Mouse (Mus musculus): ENCODE measurements around the gene Padi2. TPM values are rescaled to one million over a fixed set of nuclear protein-coding genes. Genes with fewer than 3 reads are reported as not detected.
A peak's percentile ranks its signal among the peaks of the same experiment; 100 is the strongest.

Padi2 gene
- polyA plus RNA-seq, 3 experiments from 2014 or later = 7.9 to 20.2 (median 9.7) TPM

- ATAC-seq = peak; percentile 88
Observed at GRCm38 (mm10) chr4:140960781-140961466, 54.8 kb downstream of the Padi2 start, which contains the start of gene Sdhb. Gene Sdhb, plus strand, starts transcription at chr4:140961203.

DNA sequence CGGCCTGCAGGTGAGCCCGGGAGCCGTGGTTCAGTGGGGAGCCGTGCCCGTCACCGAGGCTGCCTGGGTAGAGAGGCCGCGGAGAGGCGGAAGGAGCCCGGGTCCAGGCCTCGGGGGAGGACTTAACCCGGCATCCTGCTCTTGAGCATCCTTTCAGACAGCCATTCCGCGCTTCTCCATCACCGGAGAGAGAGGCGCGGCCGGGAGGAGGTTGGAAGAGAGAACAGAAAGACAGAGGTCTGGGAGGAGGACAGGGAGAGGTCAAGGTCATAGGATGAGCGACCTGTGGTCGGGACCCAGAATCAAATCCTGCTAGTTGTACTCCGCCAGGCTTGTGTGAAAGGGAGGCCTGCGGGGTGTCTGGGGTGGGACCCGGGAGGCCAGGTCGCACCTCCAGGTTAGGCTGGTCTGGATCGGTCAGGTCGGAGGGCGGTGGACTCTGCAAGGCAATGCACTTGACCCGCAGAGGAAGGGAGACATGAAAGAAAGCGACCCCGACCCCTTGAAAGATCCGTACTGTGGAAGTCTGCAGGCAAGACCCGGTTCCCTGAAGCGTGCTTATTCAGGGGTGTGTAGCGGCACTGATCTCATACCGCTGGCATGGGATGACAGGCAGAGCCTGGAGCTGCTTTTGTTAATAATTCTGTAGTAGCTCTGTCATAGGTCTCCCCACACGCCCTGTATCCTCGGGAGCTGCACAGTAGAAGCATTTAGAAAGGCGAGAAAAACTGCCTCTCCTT, 55.5 kb downstream of the Padi2 start:
- ATAC-seq = peak; percentile 57

DNA sequence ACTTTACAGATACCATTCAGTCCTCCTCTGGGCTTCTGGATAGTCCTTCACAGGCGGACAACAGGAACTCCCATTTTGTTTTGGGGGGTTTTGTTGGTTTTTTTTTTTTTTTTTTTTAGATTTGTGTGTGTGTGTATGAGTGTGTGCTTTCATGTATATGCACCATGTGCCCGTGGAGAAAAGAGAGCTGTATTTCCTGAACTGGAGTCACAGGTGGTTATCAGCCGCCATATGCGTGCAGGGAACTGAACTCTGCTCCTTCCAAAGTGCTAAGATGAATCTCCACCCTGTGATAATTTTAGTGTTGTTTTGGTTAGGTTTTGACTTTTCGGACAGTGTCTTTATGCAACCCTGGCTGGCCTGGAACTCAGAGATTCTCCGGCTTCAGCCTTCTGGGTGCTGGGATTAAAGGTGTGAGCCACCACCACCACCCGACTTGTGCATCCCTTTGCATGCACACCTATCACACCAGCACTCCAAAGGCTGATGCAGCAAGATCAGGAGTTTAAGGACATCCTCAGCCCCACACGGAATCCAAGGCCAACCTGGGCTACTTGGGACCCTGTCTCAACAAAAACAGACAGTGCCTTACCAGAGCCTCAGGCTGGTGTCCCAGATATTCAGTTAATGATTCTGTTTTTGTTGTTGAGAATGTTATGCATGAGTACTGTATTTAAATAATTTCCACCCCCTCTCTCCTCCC, 56.2 kb downstream of the Padi2 start:
- no peak for ATAC-seq

- ATAC-seq = no peak
Observed at GRCm38 (mm10) chr4:140962950-140963349, 56.8 kb downstream of the Padi2 start.

DNA sequence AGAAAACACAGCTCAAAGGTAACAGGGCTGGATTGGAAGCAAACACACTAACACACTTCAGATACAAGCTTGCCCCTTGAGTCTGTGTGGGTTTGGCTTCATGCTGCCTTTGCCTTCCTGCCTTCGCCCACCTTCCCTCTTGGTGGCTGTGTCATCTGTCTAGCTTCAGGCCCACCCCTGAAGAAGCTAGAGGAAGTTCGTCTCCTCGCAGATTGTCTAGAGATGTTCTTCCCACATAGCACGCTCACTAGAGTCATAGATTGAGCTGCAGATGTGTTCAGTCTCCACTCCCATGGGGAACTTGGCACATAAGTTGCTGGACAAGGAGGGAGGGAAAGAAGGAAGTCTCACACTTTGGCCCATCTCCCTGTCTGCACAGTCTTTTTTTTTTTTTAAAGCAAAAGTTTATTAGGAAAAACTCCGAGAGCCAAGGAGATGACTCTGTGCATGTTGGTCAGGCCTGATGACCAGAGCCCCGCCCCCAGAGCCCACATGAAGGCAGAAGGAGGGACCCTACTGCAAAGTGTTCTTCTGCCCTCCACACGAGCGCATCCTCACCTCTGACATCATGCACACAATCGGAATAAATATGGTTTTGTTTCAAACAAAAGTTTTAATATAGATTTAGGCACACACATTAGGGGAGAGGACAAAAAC, 57.9 kb downstream of the Padi2 start:
- ATAC-seq = no peak

DNA sequence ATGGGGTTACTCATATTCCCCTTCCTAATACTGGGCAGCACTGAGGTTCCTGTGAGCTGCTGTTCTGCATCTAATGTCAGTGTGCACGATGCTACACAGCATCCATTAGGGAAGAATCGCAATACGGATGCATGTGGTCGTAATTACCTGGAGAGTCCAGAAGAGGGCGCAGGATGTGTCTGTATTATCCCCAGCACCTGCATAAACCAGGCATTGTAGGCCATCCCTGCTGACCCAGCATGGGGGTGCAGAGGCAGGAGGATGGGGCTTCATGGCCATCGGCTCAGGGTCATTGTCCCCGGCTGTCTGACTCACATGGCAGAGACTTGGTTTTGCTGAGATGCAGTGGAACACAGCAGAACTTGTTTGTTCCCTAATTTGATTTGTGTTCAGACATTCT, 58.5 kb downstream of the Padi2 start:
- peak; percentile 37 for ATAC-seq

- no peak for ATAC-seq
Observed at GRCm38 (mm10) chr4:140967386-140968159, 61.4 kb downstream of the Padi2 start.

DNA sequence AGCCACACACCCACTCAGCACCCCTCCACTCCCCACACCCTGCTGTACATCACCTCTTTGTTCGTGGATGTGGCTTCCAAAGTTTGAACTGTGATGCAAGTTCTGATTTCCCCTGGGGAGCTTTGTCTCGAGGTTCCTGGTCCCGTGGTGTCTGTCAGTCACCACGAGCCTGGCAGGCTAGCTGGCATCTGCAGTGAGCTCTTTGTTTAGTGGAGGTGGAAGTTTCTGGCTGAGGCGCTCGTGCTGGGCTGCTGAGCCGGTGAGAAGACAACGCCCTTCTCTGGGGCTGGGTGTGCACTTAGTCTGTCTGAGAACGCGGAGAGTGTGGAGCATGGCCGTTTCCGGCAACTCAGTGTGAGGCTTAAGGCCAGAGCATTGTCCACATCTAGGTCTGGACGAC, 65.5 kb downstream of the Padi2 start:
- no peak for ATAC-seq

DNA sequence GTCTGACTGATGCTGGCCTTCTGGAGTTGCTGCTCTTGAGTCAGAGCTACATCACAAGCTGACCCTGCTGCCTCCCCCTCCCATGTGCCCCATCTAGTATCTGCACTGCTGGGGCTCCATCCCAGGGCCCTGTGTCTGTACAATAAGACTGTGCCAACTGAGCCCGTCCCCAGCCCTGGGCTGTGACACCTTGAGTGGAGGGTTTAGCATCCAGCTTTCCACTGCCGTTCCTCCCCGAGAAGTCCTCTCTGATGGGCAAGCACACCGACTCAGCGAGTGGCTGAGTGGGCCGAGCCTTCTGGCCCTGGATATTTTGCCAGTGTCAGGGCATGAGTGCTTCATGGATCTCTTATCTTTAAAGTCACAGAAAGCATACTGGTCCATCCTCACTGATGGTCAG, 68.3 kb downstream of the Padi2 start:
- ATAC-seq = no peak

GRCm38 (mm10) chr4:140975356-140975755, 69.2 kb downstream of the Padi2 start:
- ATAC-seq = no peak

- no peak for ATAC-seq
Observed at GRCm38 (mm10) chr4:140977278-140977677, 71.1 kb downstream of the Padi2 start.

- ATAC-seq = no peak
Observed at GRCm38 (mm10) chr4:140977886-140978692, 71.9 kb downstream of the Padi2 start.

DNA sequence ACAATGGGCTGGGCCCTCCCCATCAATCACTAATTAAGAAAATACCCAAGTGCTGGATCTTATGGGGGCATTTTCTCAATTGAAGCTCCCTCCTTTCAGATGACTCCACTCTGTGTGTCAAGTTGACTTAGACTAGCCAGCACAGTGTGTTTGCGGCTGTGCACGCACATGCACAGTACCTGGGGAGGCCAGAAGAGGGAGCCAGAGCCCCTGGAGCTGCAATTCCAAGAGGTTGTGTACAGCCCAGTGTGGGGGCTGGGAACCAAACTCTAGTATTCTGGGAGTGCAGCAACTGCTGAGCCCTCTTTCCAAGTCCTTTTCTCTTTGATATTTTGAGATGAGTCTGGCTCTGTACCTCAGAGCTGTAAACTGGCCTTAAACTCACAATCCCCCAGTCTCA, 75.5 kb downstream of the Padi2 start:
- no peak for ATAC-seq

DNA sequence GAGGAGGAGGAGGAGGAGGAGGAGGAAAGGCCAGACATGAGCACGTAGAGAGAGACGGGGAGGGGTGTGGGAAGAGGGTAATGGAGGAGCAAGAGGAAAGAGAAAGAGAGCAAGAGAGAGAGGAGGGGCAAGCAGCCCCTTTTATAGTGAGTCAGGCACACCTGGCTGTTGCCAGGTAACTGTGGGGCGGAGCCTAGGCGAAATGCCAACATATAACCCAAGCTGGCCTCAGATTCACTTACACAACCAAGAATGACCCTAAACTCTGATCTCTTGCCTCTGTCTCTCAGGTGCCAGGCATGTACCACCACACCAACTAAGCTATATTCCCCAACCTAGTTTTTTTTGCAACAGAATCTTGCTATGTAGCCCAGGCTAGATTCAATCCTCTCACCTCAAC, 76.7 kb downstream of the Padi2 start:
- ATAC-seq = no peak

GRCm38 (mm10) chr4:140983442-140983841, 77.3 kb downstream of the Padi2 start:
- peak; percentile 63 for ATAC-seq

GRCm38 (mm10) chr4:140984544-140984943, 78.4 kb downstream of the Padi2 start:
- no peak for ATAC-seq

DNA sequence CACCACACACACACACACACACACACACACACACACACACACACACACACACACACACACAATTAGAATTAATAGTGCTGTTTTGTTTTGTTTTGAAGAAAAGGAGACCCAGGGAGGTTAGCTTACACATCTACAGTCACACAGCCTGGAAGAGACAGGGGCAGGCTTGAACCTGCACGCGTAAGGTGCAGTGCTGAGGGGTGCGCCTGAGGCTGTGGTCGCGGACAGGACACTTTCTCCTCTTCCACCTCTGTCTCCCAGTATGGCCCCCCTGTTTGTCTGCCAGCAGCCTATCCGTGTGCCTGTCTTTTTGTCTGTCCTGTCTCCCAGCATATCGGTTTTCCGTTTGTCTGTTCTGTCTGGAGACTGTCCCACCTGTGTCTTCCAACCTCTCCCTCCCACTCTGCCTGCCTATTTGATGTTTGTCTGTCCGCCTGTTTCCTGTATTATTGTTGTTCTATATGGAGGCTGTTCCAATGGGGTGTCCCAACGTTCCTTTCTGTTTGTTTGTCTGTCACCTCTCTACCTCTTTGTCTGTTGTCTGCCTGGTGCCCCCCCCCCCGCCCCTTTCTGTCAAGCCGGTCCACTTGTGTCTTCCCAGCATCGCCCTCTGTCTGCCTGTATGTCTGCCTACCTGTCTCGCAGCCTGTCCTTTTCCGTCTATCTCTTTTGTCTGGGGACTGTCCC, 80.0 kb downstream of the Padi2 start:
- peak; percentile 23 for ATAC-seq

DNA sequence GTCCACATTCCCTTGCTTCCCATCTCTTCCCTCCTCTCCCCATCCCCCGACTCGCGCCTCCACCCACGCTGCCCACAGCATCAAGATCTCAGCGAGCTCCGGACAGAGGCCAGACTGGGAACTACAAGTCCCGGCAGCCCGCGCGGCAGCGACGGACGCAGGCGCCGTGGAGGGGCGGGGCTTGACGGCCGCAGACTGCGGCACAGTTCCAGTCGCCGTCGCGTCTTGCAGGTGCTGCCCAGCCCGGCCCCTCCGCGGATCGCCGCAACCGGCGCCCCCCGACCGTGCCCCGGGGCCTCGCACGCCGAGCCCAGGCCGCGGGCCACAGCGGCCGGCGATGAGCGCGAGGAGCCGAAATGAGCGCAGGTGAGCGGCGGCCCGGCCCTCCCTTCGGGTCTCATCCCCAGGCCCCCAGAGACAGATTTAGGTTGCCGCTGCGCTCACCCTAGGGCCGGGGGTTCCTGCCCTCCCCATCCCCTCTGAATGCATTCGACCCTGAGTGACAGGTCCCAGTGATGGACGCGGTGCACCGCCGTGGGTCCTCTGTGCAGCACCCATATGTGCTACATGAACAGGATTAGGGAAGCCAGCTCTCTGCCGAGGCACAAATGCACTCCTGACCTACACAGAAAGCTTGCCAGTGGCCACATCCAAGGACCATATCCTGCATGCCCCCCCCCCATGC, 80.7 kb downstream of the Padi2 start, which contains the start of gene Atp13a2:
Gene Atp13a2 (plus strand): TSS at position 163 of the 685 bp plus-strand sequence.
- peak; percentile 73 for ATAC-seq

- peak; percentile 33 for ATAC-seq
Observed at GRCm38 (mm10) chr4:140987476-140987875, 81.3 kb downstream of the Padi2 start.

Data from inflammation-experienced regulatory T-cells, adult 6 months (primary cell).